Mouse (Mus musculus): ENCODE results near the gene Heca. TPM values are rescaled to one million over a fixed set of nuclear protein-coding genes. Genes with fewer than 3 reads are reported as not detected.

Heca gene
- total and polyA plus RNA-seq, 3 experiments: 10.0 to 12.4 (median 11.1) TPM

DNA sequence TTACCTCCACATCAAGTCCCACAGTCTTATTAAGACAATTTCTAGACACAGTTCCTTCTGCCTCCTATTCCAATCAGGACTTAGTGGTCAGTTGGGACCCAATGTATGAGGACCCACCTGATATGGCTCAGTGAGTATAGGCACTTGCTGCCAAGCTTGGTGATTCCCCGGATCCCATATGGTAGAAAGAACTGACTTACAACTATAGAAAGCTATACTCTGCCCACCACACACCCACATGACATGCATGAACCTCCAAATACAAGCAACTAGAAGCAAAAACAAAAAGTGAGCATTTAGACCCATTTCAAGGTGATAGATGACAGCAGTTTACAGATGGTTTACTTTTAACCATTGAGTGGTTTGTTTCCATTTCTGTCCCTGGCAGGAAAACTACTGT is 111.6 kb downstream of the Heca start:
- no peaks in the 10 kb centered on the region for H3K9me3 ChIP-seq (replicated peaks; ENCODE audit: low read length)
- peaks cover 0 to 18% of the 10 kb centered on the region in 2 experiments for H3K36me3 ChIP-seq (replicated peaks in 1 of 2; ENCODE audit: control insufficient read depth in 1 of 2, insufficient read depth in 1 of 2, low read length in 1 of 2)
- TF ChIP-seq UBTF (IDR thresholded peaks at IDR 0.05; ENCODE audit: low read depth, low read length) (no peak), CHD1 (IDR thresholded peaks at IDR 0.05; ENCODE audit: low read depth, low read length) (no peak), IRF4 (IDR thresholded peaks at IDR 0.05; ENCODE audit: low read depth, low read length) (no peak), GABPA (IDR thresholded peaks at IDR 0.05; ENCODE audit: insufficient replicate concordance, low read depth, low read length) (no peak), USF1 (IDR thresholded peaks at IDR 0.05; ENCODE audit: low read depth, low read length) (no peak), POLR2A (IDR thresholded peaks at IDR 0.05; ENCODE audit: low read depth, low read length) (no peak), MXI1 (IDR thresholded peaks at IDR 0.05; ENCODE audit: low read depth, low read length) (no peak), MAFK (IDR thresholded peaks at IDR 0.05; ENCODE audit: insufficient replicate concordance, low read length) (no peak)
- dilution Hi-C loops (cut with MboI; ENCODE audit: extremely low pct_ligation_motif_present, extremely low pct_unique_long_range_greater_than_20kb, low sequenced_read_pairs) (no loop called here), in situ Hi-C loops (cut with MboI; ENCODE audit: low pct_ligation_motif_present, low pct_unique_long_range_greater_than_20kb, low sequenced_read_pairs) (no loop called here)
- H3K4me2 ChIP-seq (ENCODE audit: insufficient read depth, low read depth, poor library complexity, severe bottlenecking): no peak overlapping the region
- H3K79me2 ChIP-seq (replicated peaks; ENCODE audit: control insufficient read depth, extremely low read depth, insufficient read depth, poor library complexity, severe bottlenecking): no peaks in the 10 kb centered on the region
- no peaks in the 10 kb centered on the region for H3K4me1 ChIP-seq (ENCODE audit: control insufficient read depth in 1 of 2, insufficient read depth in 2 of 2)
- no peak overlapping the region for H3K27ac ChIP-seq (ENCODE audit: insufficient read depth, low read depth)
- no peak for DNase-seq (ENCODE audit: extremely low read depth)
- H3K4me3 ChIP-seq (replicated peaks in 1 of 3; ENCODE audit: low read depth in 2 of 3, low read length in 2 of 3, poor library complexity in 1 of 3): no peak overlapping the region
- H3K9ac ChIP-seq (ENCODE audit: insufficient read depth, low read depth): no peak overlapping the region
- no peaks in the 10 kb centered on the region for H3K27me3 ChIP-seq (replicated peaks)

DNA sequence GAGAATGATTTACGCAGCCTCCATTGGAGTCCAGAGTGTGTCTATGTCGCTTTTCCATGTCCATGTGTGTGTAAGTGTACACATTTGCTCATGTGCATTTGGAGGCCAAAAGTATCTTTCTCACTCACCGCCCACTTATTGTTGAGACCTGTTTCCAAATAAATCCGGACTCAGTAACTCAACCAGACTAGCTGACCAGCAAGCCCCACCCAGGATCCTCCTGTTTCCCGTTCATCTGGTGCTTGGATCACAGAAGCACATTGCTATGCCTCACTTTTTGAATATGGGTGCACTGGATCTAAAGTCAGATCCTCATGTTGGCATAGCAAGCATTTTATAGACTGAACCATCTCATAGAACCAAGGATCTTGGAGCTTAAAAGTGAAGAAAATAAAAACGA is 112.8 kb downstream of the Heca start:
- H3K27ac ChIP-seq (ENCODE audit: insufficient read depth, low read depth): no peak overlapping the region
- no peak for DNase-seq (ENCODE audit: extremely low read depth)
- no peaks in the 10 kb centered on the region for H3K4me1 ChIP-seq (ENCODE audit: control insufficient read depth in 1 of 2, insufficient read depth in 2 of 2)
- TF ChIP-seq SIN3A (IDR thresholded peaks at IDR 0.05; ENCODE audit: low read length): no peak
- TF ChIP-seq JUND (conservative IDR thresholded peaks at IDR 0.05; ENCODE audit: low read depth, low read length): no peak
- no peak for TF ChIP-seq GABPA (IDR thresholded peaks at IDR 0.05; ENCODE audit: insufficient replicate concordance, low read depth, low read length)
- TF ChIP-seq CHD2 (IDR thresholded peaks at IDR 0.05; ENCODE audit: low read length): no peak
- no peak for TF ChIP-seq MAX (IDR thresholded peaks at IDR 0.05; ENCODE audit: low read length)
- no peak for TF ChIP-seq ELF1 (IDR thresholded peaks at IDR 0.05; ENCODE audit: low read depth, low read length)
- TF ChIP-seq RAD21 (IDR thresholded peaks at IDR 0.05; ENCODE audit: low read depth, low read length): no peak
- no peak for TF ChIP-seq RCOR1 (conservative IDR thresholded peaks at IDR 0.05; ENCODE audit: low read depth, low read length)
- TF ChIP-seq NRF1 (IDR thresholded peaks at IDR 0.05; ENCODE audit: low read depth, low read length): no peak
- TF ChIP-seq POLR2A (IDR thresholded peaks at IDR 0.05; ENCODE audit: low read depth, low read length): no peak
- no peak for TF ChIP-seq E2F4 (IDR thresholded peaks at IDR 0.05; ENCODE audit: insufficient replicate concordance, low read depth, low read length)
- no peak for TF ChIP-seq IRF4 (IDR thresholded peaks at IDR 0.05; ENCODE audit: low read depth, low read length)
- TF ChIP-seq TCF12 (IDR thresholded peaks at IDR 0.05; ENCODE audit: low read depth, low read length): no peak
- TF ChIP-seq JUN (IDR thresholded peaks at IDR 0.05; ENCODE audit: insufficient read depth, low read depth, low read length): no peak
- no peak for TF ChIP-seq ZC3H11A (IDR thresholded peaks at IDR 0.05; ENCODE audit: low read depth, low read length)
- no peak for TF ChIP-seq SMC3 (IDR thresholded peaks at IDR 0.05; ENCODE audit: low read depth, low read length)
- H3K36me3 ChIP-seq (replicated peaks in 1 of 2; ENCODE audit: control insufficient read depth in 1 of 2, insufficient read depth in 1 of 2, low read length in 1 of 2): peaks cover 0 to 24% of the 10 kb centered on the region in 2 experiments
- no peak overlapping the region for H3K9ac ChIP-seq (ENCODE audit: insufficient read depth, low read depth)
- no peaks in the 10 kb centered on the region for H3K9me3 ChIP-seq (replicated peaks; ENCODE audit: low read length)
- in situ Hi-C loops (cut with MboI; ENCODE audit: low pct_ligation_motif_present, low pct_unique_long_range_greater_than_20kb, low sequenced_read_pairs) (no loop called here), dilution Hi-C loops (cut with MboI; ENCODE audit: extremely low pct_ligation_motif_present, extremely low pct_unique_long_range_greater_than_20kb, low sequenced_read_pairs) (no loop called here)
- H3K79me2 ChIP-seq (replicated peaks; ENCODE audit: control insufficient read depth, extremely low read depth, insufficient read depth, poor library complexity, severe bottlenecking): no peaks in the 10 kb centered on the region
- no peak overlapping the region for H3K4me2 ChIP-seq (ENCODE audit: insufficient read depth, low read depth, poor library complexity, severe bottlenecking)
- H3K27me3 ChIP-seq (replicated peaks): no peaks in the 10 kb centered on the region
- no peak overlapping the region for H3K4me3 ChIP-seq (replicated peaks in 1 of 3; ENCODE audit: low read depth in 2 of 3, low read length in 2 of 3, poor library complexity in 1 of 3)
